Mouse (Mus musculus) liver, embryonic 15.5 days (tissue): ENCODE results near the gene BC037034. TPM values are rescaled to one million over a fixed set of nuclear protein-coding genes. Genes with fewer than 3 reads are reported as not detected.

Experiments
- ATAC-seq: fragments of 200-750 bp; cut with Nextera tagmentation; 2 replicates; pipeline ENCODE4 v1.8.0; 2017; ENCODE audit warnings: moderate number of reproducible peaks, mild to moderate bottlenecking, moderate library complexity; ENCODE audit not compliant: insufficient read depth
- H3K27ac ChIP-seq: fragments of 300-500 bp; sonication (generic); replicated peaks from 2 replicates; pipeline ENCODE4 v1.5.1; 2015; ENCODE audit warnings: mild to moderate bottlenecking, inconsistent platforms
- H3K27me3 ChIP-seq: fragments of 300-500 bp; sonication (generic); 2 replicates; pipeline ENCODE4 v1.6.1; 2015; ENCODE audit warnings: mild to moderate bottlenecking, inconsistent platforms
- H3K36me3 ChIP-seq: fragments of 300-500 bp; sonication (generic); replicated peaks from 2 replicates; pipeline ENCODE4 v1.6.1; 2015; ENCODE audit warnings: moderate library complexity, mild to moderate bottlenecking, inconsistent platforms
- H3K4me1 ChIP-seq: fragments of 300-500 bp; sonication (generic); replicated peaks from 2 replicates; pipeline ENCODE4 v1.6.1; 2015; ENCODE audit warnings: inconsistent platforms
- H3K4me2 ChIP-seq: fragments of 300-500 bp; sonication (generic); 2 replicates; pipeline ENCODE4 v1.6.1; 2015; ENCODE audit warnings: moderate library complexity, mild to moderate bottlenecking, inconsistent platforms
- H3K4me3 ChIP-seq: fragments of 300-500 bp; sonication (generic); replicated peaks from 2 replicates; pipeline ENCODE4 v1.5.1; 2015; ENCODE audit warnings: mild to moderate bottlenecking, inconsistent platforms
- H3K9ac ChIP-seq: fragments of 300-500 bp; sonication (generic); 2 replicates; pipeline ENCODE4 v1.6.1; 2015; ENCODE audit warnings: moderate library complexity, mild to moderate bottlenecking, inconsistent platforms
- H3K9me3 ChIP-seq: fragments of 300-500 bp; sonication (generic); replicated peaks from 2 replicates; pipeline ENCODE4 v1.6.1; 2016; ENCODE audit warnings: inconsistent platforms
- WGBS: fragments of 180-500 bp; shearing (Covaris S2); methylation state at CpG from one replicate; pipeline ENCODE4 v1.1.7; 2015; ENCODE audit warnings: mixed read lengths; ENCODE audit not compliant: insufficient replicate concordance; 5-methylcytosine and 5-hydroxymethylcytosine counted together
- polyA plus RNA-seq: library from polyadenylated mRNA; unstranded; fragments of >200 nt; fragmentation: Nextera tagmentation; extraction: Ambion mirVana; gene quantifications from 2 replicates; pipeline ENCODE4 v1.2.1, GENCODE M21; 2015

BC037034 gene
- polyA plus RNA-seq, 1 experiment from 2014 or later: 2.5 TPM

DNA sequence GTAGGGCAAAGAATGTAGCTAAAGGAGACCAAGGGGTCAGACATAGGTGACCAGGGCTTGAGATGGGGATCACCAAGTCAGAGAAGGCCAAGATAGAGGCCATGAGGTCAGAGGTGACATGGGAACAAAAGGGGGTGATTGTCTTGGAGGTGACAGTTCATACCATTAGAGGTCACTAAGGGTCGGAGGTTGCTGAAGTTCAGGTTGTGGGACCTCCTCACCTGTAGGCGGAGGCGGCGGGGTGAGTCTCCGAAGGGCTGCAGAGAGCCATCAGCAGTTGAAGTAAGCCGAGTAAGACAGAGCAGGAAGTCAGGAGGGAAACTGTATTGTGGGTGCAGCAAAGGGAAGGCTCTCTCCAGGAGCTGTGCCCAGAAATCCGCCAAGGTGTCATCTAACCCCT, 14.2 kb upstream of the BC037034 start:
- Histone ChIP-seq H3K4me1 (peaks cover 17% of the 10 kb centered on the region), H3K27ac (no peak overlapping the region), H3K9me3 (no peaks in the 10 kb centered on the region), H3K27me3 (peaks cover 31% of the 10 kb centered on the region), H3K4me3 (no peak overlapping the region), H3K9ac (no peak overlapping the region), H3K36me3 (no peaks in the 10 kb centered on the region), H3K4me2 (no peak overlapping the region)
- 81% methylated on average over 7 of the region's 7 CpGs for WGBS
- ATAC-seq: no peak

DNA sequence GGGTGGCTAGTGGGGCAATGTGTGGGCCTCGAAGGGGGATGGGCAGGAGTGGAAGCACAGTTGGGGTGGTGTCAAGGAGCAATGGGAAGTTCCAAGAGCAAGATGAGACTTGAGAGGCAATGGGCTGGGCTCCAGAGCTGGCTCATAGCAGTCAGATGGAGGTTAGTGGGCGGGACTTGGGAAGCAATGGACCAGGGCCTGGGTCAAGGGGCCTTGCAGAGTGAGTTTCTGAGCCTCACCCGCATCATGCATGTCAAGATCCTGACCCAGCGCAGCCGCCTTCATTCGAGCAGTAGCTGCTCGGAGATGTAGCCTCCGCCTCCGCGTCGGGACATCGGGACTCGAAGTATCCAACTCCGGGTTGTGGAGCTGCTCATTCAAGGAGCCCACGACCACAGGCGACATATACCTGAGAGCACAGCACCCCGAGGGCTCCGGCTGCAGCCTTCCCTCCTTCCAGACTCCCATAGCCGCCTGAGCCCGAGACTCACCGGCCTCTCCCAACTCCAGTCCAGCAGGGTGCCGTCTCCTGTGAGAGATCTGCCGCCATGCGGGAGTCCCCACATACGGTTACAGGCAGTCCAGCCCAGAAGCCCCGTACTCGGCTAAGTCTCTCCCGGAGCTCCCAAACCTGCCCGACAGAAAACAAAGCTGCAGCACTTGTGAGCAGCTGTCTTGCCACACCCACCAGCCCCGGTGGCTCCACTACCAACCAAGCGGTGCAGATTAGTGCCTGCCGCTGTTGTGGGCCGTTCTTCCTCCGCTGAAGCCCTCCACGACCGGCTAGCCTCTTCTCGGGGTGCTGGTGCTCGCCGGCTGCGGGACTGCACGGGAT, 11.6 kb upstream of the BC037034 start:
- Histone ChIP-seq H3K27me3 (peaks cover 56% of the 10 kb centered on the region), H3K4me1 (peaks cover 16% of the 10 kb centered on the region), H3K4me2 (no peak overlapping the region), H3K27ac (no peak overlapping the region), H3K9ac (no peak overlapping the region), H3K4me3 (no peak overlapping the region), H3K36me3 (no peaks in the 10 kb centered on the region), H3K9me3 (no peaks in the 10 kb centered on the region)
- ATAC-seq: no peak
- 64% methylated on average over 41 of the region's 41 CpGs for WGBS

DNA sequence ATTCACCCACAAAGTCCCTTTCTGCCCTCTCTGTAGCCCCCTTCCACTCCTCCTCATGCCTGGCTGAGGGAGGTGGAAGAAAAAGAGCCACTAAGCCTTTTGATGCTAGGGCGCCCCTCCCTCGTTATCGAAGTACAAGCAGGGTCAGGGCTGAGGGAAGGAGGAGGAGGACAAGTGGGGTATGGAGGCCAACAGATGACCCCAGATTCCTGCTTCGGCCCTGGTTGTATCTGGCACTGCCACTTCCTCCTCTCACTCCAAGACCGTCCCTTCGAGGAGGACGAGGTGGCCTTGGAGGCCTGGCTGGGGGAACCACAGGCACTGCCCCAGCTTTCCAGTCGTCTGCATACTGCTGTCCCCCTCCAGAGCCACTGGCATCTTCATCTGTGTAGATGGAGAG, 10.4 kb upstream of the BC037034 start:
- no peak for ATAC-seq
- H3K27ac ChIP-seq: no peak overlapping the region
- H3K27me3 ChIP-seq: peaks cover 55% of the 10 kb centered on the region
- H3K36me3 ChIP-seq: no peaks in the 10 kb centered on the region
- H3K4me2 ChIP-seq: no peak overlapping the region
- no peak overlapping the region for H3K4me3 ChIP-seq
- peaks cover 3% of the 10 kb centered on the region for H3K4me1 ChIP-seq
- 50% methylated on average over 8 of the region's 8 CpGs for WGBS
- no peaks in the 10 kb centered on the region for H3K9me3 ChIP-seq
- H3K9ac ChIP-seq: no peak overlapping the region

DNA sequence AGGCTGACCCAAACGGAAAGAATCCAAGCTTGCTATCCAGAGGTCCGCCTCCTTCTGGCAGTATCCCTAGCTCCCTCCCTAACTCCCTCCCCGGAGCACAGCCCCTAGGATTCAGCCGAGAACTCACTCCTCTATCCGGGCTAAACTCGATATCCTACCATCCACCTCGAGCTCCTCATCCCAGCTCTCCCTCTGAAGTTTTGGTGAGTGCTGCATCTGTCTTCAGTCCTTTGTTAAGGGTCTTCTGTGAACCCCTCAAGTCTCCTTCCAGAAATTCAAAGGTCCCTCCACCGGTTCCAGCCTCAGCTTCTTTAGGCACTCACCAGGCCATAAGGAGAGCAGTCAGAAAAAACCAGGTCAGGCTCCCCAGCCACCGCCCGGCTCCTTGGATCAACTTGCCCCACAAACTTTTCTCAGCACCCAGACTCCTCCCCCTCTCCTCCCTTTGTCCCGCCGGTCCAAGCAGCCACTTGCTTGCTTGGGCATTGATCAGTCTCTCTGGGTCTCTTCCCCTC, 8.6 kb upstream of the BC037034 start, which contains the start of gene Gal3st4:
Gal3st4 (minus strand) TSS at position 432 of the 515 bp plus-strand sequence.
- no peak within 1 kb of the TSS for H3K4me2 ChIP-seq
- H3K4me3 ChIP-seq: no peak within 1 kb of the TSS
- no peak for ATAC-seq

DNA sequence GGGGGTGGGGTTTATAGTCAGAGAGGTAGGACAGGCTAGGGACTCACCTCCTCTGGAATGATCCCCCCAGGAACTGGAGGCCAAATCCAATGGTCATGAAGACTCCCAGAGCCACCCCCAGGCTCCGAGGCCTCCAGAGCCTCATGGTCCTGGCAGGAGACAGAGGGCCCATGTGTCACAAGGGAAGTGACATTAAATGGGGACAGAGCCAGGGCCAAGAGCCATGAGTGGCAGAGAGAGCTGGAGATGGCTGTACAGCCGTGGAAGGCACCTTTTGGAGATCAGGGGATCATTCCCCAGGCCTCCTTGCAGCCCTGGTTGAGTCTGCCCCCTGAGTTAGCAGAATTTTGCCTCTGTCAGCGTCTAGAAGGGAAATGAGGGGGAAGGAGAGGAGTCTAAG, 7.4 kb upstream of the BC037034 start:
- Histone ChIP-seq H3K9me3 (no peaks in the 10 kb centered on the region), H3K4me2 (no peak overlapping the region), H3K9ac (no peak overlapping the region), H3K4me1 (0 out of 2 replicates have a peak, but pooled peaks cover 2% of the 10 kb centered on the region), H3K27ac (no peak overlapping the region), H3K4me3 (no peak overlapping the region), H3K36me3 (no peaks in the 10 kb centered on the region), H3K27me3 (peaks cover 44% of the 10 kb centered on the region)
- no peak for ATAC-seq
- WGBS: 26% methylated on average over 3 of the region's 3 CpGs

More for the DNA sequence above, 8.6 kb upstream of the BC037034 start, which contains the start of gene Gal3st4:
- WGBS: 16% methylated on average over 12 of the region's 12 CpGs
- Histone ChIP-seq H3K4me1 (0 out of 2 replicates have a peak, but pooled peaks cover 2% of the 10 kb centered on the region), H3K36me3 (no peaks in the 10 kb centered on the region), H3K9me3 (no peaks in the 10 kb centered on the region), H3K9ac (no peak within 1 kb of the TSS), H3K27me3 (peaks cover 44% of the 10 kb centered on the region), H3K27ac (no peak within 1 kb of the TSS)

DNA sequence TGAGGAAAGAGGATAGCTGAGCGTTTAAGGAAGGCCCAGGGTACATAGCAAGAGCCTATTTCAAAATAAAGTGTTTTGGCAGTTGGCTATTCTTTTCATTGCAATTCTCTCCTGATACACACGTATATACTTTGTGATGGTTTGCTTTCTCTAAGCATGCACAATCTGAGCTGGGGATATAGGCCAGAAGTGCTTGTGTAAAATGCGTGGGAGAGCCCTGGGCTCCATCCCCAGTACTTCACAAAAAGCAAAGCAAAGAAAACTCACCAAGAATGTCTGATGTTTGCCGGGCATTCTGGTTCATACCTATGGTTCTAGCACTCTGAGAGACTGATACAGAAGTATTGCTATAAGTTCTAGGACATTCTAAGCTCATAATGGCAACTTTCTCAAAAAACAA, 5.1 kb upstream of the BC037034 start:
- H3K9ac ChIP-seq: no peak overlapping the region
- peaks cover 12% of the 10 kb centered on the region for H3K4me1 ChIP-seq
- H3K36me3 ChIP-seq: no peaks in the 10 kb centered on the region
- H3K4me3 ChIP-seq: no peak overlapping the region
- no peaks in the 10 kb centered on the region for H3K9me3 ChIP-seq
- no peak for ATAC-seq
- no peak overlapping the region for H3K27ac ChIP-seq
- H3K27me3 ChIP-seq: peaks cover 39% of the 10 kb centered on the region
- H3K4me2 ChIP-seq: no peak overlapping the region
- WGBS: 59% methylated on average over 4 of the region's 4 CpGs

DNA sequence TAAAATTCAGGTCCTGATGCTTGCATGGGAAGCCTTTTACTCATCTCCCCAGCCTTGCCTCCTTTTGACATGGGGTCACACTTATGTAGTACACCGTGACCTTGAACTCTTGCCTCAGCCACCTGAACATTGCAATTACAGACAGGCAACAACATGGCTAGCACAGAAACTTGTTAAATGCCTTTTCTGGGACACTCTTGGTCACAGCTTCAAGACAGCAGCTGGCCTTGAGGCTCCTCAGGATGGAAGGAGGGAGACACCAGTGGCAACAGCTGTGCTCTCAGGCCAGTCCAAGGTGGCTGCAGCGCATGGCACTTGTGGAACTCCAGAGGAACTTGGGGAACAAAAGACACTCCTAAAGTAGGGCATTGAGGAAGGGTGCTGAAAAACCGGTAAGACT, 3.3 kb upstream of the BC037034 start:
- no peak overlapping the region for H3K27ac ChIP-seq
- 77% methylated on average over 3 of the region's 3 CpGs for WGBS
- H3K4me1 ChIP-seq: peaks cover 26% of the 10 kb centered on the region
- H3K9me3 ChIP-seq: no peaks in the 10 kb centered on the region
- H3K36me3 ChIP-seq: no peaks in the 10 kb centered on the region
- H3K4me3 ChIP-seq: no peak overlapping the region
- H3K4me2 ChIP-seq: no peak overlapping the region
- ATAC-seq: no peak
- H3K9ac ChIP-seq: no peak overlapping the region
- peaks cover 21% of the 10 kb centered on the region for H3K27me3 ChIP-seq

DNA sequence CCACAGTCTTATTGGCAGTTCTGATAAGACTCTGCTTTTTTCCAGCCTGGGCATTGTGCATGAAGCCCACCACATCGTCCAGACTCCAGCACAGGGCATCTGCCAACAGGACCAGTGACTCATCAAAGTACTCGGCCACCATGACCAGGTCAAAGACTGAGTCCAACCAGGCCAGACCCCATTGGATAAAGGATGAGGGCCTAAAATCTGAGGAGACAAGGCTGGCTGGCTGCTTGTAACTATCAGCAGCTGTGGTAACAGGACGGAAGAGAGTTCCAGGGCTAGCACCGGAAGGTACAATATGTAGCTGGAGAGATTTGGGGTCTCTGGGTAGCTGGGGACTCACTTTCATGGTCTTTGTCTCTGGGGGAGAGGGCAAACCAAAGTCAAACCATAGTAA, 1.9 kb upstream of the BC037034 start:
- WGBS: 80% methylated on average over 4 of the region's 4 CpGs
- no peak for ATAC-seq
- H3K9me3 ChIP-seq: no peaks in the 10 kb centered on the region

DNA sequence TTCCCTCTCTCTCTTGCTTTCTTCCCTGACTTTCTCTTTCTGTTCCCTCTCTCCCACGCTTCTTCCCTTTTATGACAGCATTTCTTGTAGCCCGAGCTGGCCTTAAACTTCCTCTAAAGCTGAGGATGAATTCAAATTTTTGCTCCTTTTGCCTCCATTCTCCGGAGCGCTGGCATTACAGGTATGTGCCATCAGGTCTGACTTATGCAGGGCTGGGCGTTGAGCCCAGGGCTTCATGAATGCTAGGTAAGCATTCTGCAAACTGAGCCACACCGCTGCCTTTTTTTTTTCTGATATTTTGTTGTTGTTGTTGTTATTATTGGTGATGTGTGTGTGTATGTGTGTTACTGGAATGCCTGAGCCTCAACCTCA, 360 bp upstream of the BC037034 start:
- Histone ChIP-seq H3K27ac (peak overlapping the region; percentile 75), H3K4me3 (peak overlapping the region; percentile 84), H3K9me3 (no peaks in the 10 kb centered on the region), H3K4me1 (peaks cover 55% of the 10 kb centered on the region), H3K4me2 (peak overlapping the region; percentile 95), H3K36me3 (peaks cover 26% of the 10 kb centered on the region), H3K9ac (peak overlapping the region; percentile 84), H3K27me3 (no peaks in the 10 kb centered on the region)
- no peak for ATAC-seq
- WGBS: 10% methylated on average over 6 of the region's 6 CpGs

More for the DNA sequence above, 1.9 kb upstream of the BC037034 start:
- H3K27me3 ChIP-seq: peaks cover 7% of the 10 kb centered on the region
- no peak overlapping the region for H3K9ac ChIP-seq
- H3K36me3 ChIP-seq: peaks cover 11% of the 10 kb centered on the region
- H3K4me3 ChIP-seq: no peak overlapping the region
- no peak overlapping the region for H3K27ac ChIP-seq
- peaks cover 40% of the 10 kb centered on the region for H3K4me1 ChIP-seq
- H3K4me2 ChIP-seq: no peak overlapping the region

DNA sequence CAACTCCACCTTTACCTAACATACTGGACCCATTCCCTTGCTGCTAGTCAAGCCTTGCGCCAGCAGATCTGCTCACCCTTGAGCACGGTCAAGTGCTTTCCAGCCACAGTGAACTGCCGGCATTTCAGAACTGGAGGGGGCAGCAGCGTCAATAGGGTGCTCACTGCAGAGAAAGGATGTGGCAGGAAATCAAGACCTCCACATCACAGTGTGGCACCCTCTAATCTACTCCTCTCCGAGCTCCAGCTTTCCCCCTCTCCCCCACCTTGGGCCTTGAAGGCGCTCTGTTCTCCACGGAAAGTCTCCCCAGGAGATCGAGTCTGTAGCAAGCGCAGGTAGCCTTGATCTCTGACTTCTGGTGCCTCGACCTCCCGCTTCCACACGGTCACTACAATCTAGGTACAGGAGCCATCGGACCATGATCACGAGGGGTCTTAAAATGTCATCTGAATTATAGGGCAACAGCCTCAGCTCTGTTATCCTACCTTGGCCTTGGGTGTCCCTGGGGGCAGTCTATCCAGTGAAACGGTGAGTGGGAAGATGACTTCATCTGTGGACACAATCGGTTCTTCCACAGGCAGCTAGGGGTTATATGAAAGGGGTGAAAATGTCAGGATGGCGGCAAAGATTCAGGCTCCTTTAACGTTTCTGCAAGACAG, 1.1 kb downstream of the BC037034 start:
- Histone ChIP-seq H3K9ac (peak overlapping the region; percentile 84), H3K36me3 (peaks cover 37% of the 10 kb centered on the region), H3K27ac (peak overlapping the region; percentile 75), H3K9me3 (no peaks in the 10 kb centered on the region), H3K27me3 (no peaks in the 10 kb centered on the region), H3K4me2 (peak overlapping the region; percentile 95), H3K4me3 (peak overlapping the region; percentile 84), H3K4me1 (peaks cover 70% of the 10 kb centered on the region)
- WGBS: 25% methylated on average over 18 of the region's 18 CpGs
- no peak for ATAC-seq

DNA sequence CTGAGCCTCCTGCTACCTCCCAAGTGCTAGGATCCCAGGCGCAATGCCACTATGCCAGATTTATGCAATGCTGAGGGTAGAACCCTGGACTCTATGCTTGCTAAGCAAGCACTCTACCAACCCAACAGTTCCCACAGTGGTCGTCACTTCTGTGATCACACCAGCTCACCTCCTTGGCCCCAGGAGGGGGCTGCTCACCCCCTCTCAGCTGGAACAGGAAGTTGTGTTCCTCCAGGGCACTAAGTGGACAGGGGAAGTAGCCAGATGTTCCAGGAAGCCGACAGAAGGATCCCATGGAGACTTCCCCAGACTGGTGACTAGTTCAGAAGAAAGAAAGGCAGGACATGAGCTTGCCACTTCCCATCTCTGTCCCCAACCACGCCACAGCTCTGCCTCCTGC, 1.8 kb downstream of the BC037034 start:
- WGBS: 26% methylated on average over 4 of the region's 4 CpGs
- Histone ChIP-seq H3K27me3 (no peaks in the 10 kb centered on the region), H3K27ac (peak overlapping the region; percentile 75), H3K9ac (peak overlapping the region; percentile 84; the same call in 1 of the 2 replicates), H3K4me2 (peak overlapping the region; percentile 95), H3K4me3 (peak overlapping the region; percentile 84), H3K36me3 (peaks cover 37% of the 10 kb centered on the region), H3K4me1 (peaks cover 76% of the 10 kb centered on the region), H3K9me3 (no peaks in the 10 kb centered on the region)
- no peak for ATAC-seq
